Mouse (Mus musculus) right cerebral cortex, postnatal 10 days (tissue): ENCODE measurements around the gene Mrgprd.

Experiments used
- DNase-seq, 2 experiments: peaks; one replicate each; pipeline ENCODE4 v3.0.0; 2021; ENCODE audit warnings: low spot score in 2 of 2

The Mrgprd gene

DNA sequence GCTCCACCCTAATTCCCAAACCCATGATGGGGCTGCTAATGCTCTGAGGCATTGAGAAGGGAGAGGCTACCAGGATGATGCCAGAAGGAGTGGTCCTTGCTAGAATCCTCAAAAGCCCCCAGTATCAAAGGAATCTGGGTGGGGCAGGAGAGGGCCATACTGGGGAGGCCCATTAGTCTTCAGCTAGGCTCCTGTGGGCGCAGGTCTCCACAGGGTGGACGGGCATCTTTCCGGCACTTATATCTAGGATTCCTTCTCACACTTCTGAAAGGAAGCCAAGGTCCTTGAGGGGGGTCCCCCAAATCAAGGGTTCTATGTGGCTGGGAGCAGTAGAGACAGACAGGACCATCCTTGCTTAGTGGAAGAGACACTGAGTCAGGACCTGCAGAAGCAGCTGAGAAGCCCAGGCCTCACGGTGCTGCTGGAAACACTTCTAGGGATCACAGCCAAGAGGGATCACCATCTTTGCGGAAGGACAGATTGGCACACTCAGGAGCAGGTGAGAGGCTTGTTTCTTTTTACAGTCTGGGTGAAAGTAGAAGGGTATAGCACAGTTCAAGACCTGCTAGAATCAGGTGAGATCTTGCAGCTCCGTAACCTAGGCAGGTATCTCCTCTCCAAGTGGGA is at the start of gene Mrgprd:
Mrgprd (plus strand) TSS at position 51 of the 627 bp plus-strand sequence.
- no peak for DNase-seq

DNA sequence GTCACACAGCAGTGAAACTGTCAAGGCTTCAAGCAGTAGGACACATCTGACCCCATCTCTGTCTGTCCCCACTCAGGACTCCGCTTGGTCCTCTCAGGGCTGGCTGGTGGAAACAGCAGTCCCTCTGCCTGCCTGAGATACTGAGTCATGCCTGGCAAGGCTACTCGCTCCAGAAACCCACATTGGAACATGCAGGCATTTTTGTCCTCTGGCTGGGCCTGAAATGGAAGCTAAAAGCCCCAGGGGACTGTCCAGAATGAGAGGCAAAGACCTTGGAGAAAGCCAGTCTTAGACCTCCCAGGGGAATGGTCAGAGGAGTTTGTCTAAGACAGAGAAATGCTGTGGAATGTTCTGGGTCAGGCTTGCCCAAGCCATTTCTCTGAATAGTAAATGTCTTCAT is 48.6 kb upstream of the Mrgprd start:
- DNase-seq = no peak

GRCm38 (mm10) chr7:145268890-145269289 is 45.7 kb upstream of the Mrgprd start:
- DNase-seq = no peak

GRCm38 (mm10) chr7:145270955-145271354 is 43.7 kb upstream of the Mrgprd start:
- no peak for DNase-seq

GRCm38 (mm10) chr7:145275488-145275887 is 39.1 kb upstream of the Mrgprd start:
- no peak for DNase-seq

DNA sequence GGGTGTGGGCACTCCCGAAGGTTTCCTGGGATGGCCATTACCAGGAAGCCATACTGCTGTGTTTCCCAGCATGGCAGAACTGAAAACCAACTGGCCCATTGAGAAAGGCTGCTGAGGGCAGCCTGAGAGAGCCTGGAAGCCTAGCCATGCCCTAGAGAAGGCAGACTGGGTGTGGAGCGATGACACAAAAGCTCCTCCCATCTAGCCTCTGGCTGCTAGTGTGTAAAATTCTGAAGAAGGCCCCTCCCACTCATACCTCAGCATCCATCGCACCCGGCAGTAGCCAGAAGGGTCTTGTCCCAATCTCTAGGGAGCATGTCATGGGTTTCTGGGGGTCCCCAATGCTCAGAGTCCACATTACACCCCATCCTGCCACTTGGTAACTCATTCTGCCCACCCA is 33.2 kb upstream of the Mrgprd start:
- no peak for DNase-seq

GRCm38 (mm10) chr7:145283041-145283440 is 31.6 kb upstream of the Mrgprd start:
- DNase-seq = no peak

DNA sequence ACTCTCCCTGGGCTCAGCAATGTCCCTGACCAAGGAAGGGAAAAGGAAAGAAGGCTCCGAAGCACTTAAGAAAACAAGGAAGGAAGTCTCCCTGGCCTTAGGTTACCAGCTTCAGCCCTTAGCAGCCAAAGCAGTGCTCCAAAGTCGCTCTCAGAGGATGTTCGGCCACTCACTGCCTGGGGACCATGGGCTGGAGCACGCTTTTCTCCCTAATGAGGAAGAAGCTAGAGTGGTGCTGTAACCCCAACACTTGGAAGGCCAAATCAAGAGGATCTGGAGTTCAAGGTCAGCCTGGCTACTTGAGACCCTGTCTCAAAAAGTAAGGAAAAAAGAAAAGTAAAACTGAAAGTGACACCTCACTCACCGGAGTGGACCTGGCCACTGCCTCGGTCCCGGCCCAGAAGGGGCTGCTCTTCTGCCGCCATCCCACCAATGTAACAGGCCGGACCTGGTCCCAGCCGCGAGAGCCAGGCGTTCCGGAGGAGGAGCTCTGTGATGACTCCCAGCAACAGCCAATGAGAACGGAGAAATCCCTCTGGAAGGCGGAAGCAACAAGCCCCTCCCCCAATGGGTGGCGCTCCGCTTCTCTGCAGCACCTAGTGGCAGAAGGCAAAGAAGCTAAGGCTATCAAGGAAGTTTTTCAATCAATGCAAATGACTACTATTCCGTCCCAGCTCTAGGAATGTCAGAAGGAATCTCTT is 31.0 kb upstream of the Mrgprd start, which contains the start of gene Tpcn2:
Tpcn2 (minus strand) TSS at position 525 of the 701 bp plus-strand sequence.
- peak; percentile 94 to 95 for DNase-seq

DNA sequence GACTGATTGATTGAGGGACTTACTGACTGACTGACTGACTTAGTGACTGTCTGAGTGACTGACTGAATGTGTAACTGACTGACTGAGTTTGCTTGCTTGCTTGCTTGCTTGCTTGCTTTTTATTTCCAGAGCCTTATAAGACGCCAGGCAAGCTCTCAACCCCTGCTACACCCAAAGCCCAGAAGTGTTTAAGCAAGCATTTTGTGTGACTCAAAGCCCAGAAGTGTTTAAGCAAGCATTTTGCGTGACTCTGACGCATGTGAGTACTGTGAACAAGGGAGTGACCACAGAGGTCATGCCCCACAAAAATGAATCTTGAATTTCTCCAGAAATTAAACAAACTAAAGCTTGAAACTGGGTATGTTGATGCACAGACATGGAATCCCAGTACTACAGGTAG is 30.3 kb upstream of the Mrgprd start:
- no peak for DNase-seq

DNA sequence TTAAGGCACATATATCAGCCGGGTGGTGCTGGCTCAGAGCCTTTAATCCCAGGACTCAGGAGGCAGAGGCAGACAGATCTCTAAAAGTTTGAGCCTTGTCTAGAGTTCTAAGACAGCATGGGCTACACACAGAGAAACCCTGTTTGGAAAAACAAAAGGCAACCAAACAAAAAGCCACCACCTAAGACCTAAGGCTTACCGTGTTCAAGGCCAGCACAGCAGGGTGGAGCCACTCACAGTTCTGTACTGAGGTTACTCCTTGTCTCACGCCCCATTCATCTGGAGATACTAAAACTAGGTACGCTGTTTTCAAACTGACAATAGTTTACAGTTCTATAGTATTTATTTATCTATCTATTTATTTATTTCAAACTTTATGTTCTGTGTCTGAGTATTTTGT is 29.2 kb upstream of the Mrgprd start:
- no peak for DNase-seq

- DNase-seq = no peak
Measured at GRCm38 (mm10) chr7:145287410-145287809, 27.2 kb upstream of the Mrgprd start.

- peak in 1 of 2 experiments; percentile 54 for DNase-seq
Measured at GRCm38 (mm10) chr7:145289302-145289701, 25.3 kb upstream of the Mrgprd start.

DNA sequence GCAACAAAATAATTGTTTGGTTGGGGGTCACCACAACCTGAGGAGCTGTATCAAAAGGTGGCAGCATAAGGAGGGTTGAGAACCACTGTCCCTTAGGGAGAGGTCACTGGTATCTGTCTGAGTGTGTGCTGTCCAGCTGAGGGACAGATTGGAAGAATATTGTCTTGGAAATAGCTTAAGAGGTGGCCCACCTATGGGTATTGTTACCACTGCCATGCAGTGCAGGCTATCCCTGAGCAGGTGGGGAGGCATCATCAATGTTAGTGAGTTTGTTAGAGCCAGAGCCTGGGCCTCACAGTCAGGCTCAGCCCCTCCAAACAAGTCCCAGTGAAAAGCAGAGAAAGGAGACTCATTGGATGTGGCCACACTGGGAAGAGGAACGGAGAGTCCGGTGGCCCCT is 22.8 kb upstream of the Mrgprd start:
- DNase-seq = no peak

DNA sequence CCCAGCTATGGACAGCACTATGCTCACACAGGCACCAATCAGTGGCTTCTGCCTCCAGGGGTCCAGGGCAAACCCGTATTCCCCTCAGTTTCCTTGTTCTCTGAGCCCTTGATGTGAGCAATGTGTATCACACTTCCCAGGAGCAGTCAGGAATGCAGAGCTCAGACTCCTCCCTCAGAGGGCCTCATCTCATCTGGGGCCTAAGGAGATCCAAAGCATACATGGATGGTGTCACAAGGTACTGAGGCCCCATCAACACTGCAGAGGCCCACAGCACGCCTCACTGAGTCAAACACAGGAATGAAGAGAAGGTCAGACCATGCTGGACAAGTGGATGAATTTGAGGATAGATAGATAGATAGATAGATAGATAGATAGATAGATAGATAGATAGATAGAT is 21.9 kb upstream of the Mrgprd start:
- DNase-seq = no peak

DNA sequence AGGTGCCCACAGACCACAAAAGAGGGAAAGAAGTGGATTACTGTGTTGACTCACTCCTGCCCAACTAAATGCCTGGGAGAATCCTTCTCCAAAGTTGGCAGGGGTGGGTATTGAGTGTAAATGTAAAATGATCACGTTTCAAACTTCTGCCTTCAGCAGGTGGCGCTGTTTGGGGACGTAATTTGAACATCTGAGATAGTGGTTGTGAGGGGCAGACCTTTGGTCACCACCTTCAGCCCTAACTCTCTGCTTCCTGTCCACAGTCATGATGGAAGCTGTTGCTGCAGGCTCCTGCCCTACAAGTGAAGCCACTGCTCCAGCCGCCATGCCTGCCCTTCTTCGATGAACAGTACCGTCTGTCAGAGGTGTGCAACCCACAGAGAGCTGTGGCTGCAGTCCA is 20.8 kb upstream of the Mrgprd start:
- DNase-seq = no peak

- no peak for DNase-seq
Measured at GRCm38 (mm10) chr7:145298666-145299490, 15.8 kb upstream of the Mrgprd start.

GRCm38 (mm10) chr7:145299562-145300320 is 14.9 kb upstream of the Mrgprd start:
- no peak for DNase-seq

- no peak for DNase-seq
Measured at GRCm38 (mm10) chr7:145300321-145301007, 14.2 kb upstream of the Mrgprd start, which contains the start of gene Mrgprf. Mrgprf (plus strand) TSS chr7:145300828.

- DNase-seq = no peak
Measured at GRCm38 (mm10) chr7:145301008-145301340, 13.7 kb upstream of the Mrgprd start.

DNA sequence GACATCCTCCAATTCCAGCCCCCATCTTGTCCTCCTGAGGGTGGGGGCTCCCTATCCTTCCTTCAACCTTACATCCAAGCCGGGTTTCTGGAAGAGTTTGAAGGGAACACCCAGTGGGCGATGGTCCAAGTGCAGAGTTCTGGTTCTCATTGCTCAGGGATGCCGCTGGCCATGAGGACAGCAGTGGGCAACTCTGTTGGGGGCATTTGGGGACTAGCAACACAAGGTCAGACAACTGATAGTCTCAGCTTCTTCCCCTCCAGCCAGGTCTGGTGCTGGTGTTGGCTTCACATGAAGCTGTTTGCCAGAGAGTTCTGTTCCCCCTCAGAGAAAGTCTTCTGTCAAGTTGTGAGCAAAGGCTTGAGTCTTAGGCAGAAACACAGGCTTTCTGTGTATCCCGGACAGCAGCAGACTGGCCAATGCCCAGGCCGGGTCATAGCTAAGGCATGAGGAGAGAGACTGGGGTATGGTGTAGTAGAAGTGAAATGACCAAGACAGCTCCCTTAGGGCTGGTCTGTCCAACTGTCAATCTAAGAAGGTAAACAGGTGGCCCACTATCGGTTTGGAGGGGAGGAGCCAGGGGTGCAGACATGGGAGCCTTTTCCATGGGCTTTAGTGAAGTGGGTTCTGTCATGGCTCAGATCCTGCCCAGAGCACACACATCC is 13.2 kb upstream of the Mrgprd start:
- no peak for DNase-seq
